Mouse (Mus musculus): ENCODE data around the gene Rlbp1. TPM values are rescaled to one million over a fixed set of nuclear protein-coding genes. Genes with fewer than 3 reads are reported as not detected.

The Rlbp1 gene
- total and polyA plus RNA-seq, 2 experiments from 2014 or later: 21.9 to 32.3 TPM

DNA sequence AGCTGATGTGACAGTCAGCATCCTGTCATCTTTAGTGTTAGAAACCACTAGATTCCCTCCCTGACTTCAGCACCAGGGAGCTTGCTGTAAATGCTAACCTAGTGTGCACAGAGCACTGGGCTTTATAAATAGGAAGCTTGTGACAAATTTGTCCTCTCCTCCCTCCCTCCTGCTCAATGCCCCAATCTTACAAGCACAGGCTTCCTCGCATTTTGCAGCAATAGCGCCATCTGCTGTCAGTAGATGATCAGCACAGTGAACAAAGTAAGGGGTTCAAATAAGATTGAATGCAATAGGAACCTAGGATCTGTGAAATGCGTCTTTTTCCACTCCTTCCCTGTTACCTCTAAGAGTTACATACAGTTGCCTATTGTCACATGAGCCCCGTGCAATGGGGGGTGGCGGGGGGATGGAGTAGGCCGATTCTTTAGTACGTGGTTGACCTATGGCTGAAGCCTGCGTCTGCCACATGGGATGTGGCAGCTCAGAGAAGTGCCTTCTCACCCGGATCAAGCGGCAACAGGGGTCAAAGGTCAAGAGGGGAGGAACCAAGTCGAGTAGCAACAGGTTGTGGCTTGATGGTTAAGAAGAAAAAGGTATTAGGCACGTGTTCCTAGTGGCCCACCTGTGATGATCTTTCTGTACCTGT lies 37.0 kb downstream of the Rlbp1 start:
- Histone ChIP-seq H3K27me3 (ENCODE audit: insufficient read depth, low read length) (no peaks in the 10 kb centered on the region), H3K4me1 (ENCODE audit: insufficient read depth, low read length) (no peaks in the 10 kb centered on the region), H3K9ac (replicated peaks; ENCODE audit: low read length) (no peak overlapping the region), H3K4me2 (ENCODE audit: low read depth, low read length) (no peak overlapping the region), H3K9me3 (ENCODE audit: low read length) (no peaks in the 10 kb centered on the region), H3K4me3 (ENCODE audit: low read length) (no peak overlapping the region), H3K36me3 (ENCODE audit: insufficient read depth, low read length) (peaks cover 41% of the 10 kb centered on the region), H3K27ac (no peak overlapping the region)
- WGBS: 36% methylated on average over 12 of the region's 12 CpGs
- TF ChIP-seq CTCF (IDR thresholded peaks at IDR 0.05; ENCODE audit: low read depth): peak; percentile 96
- ATAC-seq (peak; percentile 73), DNase-seq (ENCODE audit: low spot score) (peak; percentile 94)

DNA sequence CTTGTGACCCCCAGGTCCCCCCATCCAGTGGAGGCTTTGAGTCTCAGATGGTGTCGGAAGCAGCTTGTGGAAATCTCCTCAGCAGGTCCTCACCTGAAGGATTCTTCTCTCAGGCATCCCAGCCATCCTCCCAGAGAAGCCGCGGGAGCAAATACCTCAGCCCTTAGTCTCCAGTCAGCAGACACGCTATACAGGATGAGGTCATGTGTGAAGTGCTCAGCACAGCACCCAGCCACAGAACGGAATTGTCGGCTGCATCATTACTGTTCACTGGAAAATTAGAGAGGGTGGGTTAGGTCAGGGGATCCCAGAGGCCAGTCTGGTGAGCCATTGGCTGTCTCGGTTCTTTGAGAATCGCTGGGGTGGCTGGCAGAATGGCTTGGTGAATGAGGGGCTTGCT lies 38.0 kb downstream of the Rlbp1 start:
- TF ChIP-seq CTCF (IDR thresholded peaks at IDR 0.05; ENCODE audit: low read depth): no peak
- Histone ChIP-seq H3K9ac (replicated peaks; ENCODE audit: low read length) (no peak overlapping the region), H3K36me3 (ENCODE audit: insufficient read depth, low read length) (peaks cover 34% of the 10 kb centered on the region), H3K4me2 (ENCODE audit: low read depth, low read length) (no peak overlapping the region), H3K27me3 (ENCODE audit: insufficient read depth, low read length) (no peaks in the 10 kb centered on the region), H3K27ac (no peak overlapping the region), H3K4me3 (ENCODE audit: low read length) (no peak overlapping the region), H3K4me1 (ENCODE audit: insufficient read depth, low read length) (no peaks in the 10 kb centered on the region), H3K9me3 (ENCODE audit: low read length) (no peaks in the 10 kb centered on the region)
- no peak for ATAC-seq
- DNase-seq (ENCODE audit: low spot score): no peak
- 84% methylated on average over 8 of the region's 8 CpGs for WGBS

DNA sequence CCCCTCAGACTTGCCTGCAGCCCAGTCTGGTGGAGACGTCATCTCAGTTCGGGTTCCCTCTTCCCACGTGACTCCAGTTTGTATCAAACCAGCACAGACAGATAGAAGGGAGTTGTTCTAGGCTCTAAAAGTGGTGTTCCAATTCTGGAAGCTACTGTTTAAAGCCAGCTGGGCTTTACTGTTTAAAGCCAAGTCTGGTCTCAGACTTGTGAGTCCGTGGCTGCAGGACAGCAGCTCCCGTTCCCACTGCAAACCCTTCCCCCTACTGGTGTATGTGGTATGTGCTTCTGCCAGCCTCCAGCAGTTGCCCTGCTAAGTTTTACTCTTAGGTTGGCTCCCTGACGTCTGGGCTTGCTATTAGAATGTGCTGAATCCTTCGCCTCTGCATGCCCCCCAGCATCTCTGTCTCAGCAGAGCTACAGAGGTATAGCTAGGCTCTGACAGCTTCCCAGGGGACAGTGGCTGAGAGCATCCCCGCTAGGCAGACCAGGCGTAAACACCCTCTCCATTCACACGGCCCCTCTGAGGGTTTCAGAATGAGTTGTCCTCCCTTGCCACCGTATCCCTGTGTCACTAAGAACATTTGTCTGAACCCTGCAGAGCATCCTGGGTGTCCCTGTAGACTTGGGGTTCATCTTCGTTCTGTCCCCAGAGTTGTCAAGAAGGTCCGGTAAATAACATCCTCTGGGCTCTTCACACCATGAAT lies 39.6 kb downstream of the Rlbp1 start:
- ATAC-seq (no peak), DNase-seq (ENCODE audit: low spot score) (peak; percentile 50)
- peak; percentile 54 for TF ChIP-seq CTCF (IDR thresholded peaks at IDR 0.05; ENCODE audit: low read depth)
- Histone ChIP-seq H3K27ac (no peak overlapping the region; the same call in 1 of the 2 replicates), H3K4me2 (ENCODE audit: low read depth, low read length) (no peak overlapping the region), H3K27me3 (ENCODE audit: insufficient read depth, low read length) (no peaks in the 10 kb centered on the region), H3K4me3 (ENCODE audit: low read length) (no peak overlapping the region), H3K36me3 (ENCODE audit: insufficient read depth, low read length) (peaks cover 32% of the 10 kb centered on the region), H3K4me1 (ENCODE audit: insufficient read depth, low read length) (no peaks in the 10 kb centered on the region), H3K9me3 (ENCODE audit: low read length) (no peaks in the 10 kb centered on the region), H3K9ac (replicated peaks; ENCODE audit: low read length) (no peak overlapping the region)
- WGBS: 60% methylated on average over 13 of the region's 13 CpGs

DNA sequence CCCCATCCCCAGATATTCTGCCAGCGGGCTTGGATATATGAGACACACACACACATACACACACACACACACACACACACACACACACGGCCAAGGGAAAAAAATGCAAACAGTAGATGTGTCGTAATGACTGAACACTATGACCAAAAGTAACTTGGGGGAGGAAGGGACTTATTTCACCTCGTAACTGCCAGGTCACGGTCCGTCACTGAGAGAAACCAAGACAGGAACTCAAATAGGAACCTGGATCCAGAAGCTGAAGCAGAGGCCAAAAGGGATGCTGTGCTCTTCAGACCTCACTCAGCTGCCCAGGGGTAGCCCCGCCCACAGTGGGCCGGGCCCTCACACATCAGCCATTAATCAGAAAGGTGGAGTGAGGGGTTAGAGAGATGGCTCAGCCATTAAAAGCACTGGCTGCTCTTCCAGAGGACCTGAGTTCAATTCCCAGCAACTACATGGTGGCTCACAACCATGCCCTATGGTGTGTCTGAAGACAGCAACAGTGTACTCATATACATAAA lies 40.2 kb downstream of the Rlbp1 start:
- TF ChIP-seq CTCF (IDR thresholded peaks at IDR 0.05; ENCODE audit: low read depth): no peak
- H3K27ac ChIP-seq: no peak overlapping the region
- no peaks in the 10 kb centered on the region for H3K4me1 ChIP-seq (ENCODE audit: insufficient read depth, low read length)
- H3K9me3 ChIP-seq (ENCODE audit: low read length): no peaks in the 10 kb centered on the region
- H3K4me2 ChIP-seq (ENCODE audit: low read depth, low read length): no peak overlapping the region
- ATAC-seq (no peak), DNase-seq (ENCODE audit: low spot score) (no peak)
- no peak overlapping the region for H3K9ac ChIP-seq (replicated peaks; ENCODE audit: low read length)
- WGBS: 80% methylated on average over 8 of the region's 8 CpGs
- H3K27me3 ChIP-seq (ENCODE audit: insufficient read depth, low read length): no peaks in the 10 kb centered on the region
- no peak overlapping the region for H3K4me3 ChIP-seq (ENCODE audit: low read length)
- H3K36me3 ChIP-seq (ENCODE audit: insufficient read depth, low read length): peaks cover 26% of the 10 kb centered on the region

DNA sequence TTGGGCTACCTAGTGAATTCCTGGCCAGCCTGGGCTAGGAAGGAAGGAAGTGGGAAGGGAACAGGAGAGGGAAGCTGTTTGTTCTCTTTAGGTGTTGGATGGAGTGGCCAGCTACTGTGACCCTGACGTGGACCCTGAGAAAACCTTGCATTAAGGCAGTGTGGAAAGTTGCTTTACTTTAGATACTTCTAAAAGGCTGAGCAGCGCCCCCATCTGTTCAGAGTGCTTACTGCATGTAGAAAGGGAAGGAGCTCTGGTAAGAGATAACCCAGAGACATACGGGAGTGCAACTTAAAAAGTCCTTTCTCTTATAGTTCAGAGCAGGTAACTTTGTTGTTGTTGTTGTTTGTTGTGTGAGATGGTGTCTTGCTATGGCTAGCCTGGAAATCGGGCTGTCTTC lies 40.9 kb downstream of the Rlbp1 start:
- 52% methylated on average over 4 of the region's 4 CpGs for WGBS
- ATAC-seq (no peak), DNase-seq (ENCODE audit: low spot score) (peak; percentile 79)
- Histone ChIP-seq H3K9me3 (ENCODE audit: low read length) (no peaks in the 10 kb centered on the region), H3K4me3 (ENCODE audit: low read length) (no peak overlapping the region), H3K27ac (no peak overlapping the region), H3K4me2 (ENCODE audit: low read depth, low read length) (no peak overlapping the region), H3K9ac (replicated peaks; ENCODE audit: low read length) (no peak overlapping the region), H3K27me3 (ENCODE audit: insufficient read depth, low read length) (no peaks in the 10 kb centered on the region), H3K4me1 (ENCODE audit: insufficient read depth, low read length) (no peaks in the 10 kb centered on the region), H3K36me3 (ENCODE audit: insufficient read depth, low read length) (peaks cover 20% of the 10 kb centered on the region)
- peak; percentile 75 for TF ChIP-seq CTCF (IDR thresholded peaks at IDR 0.05; ENCODE audit: low read depth)

DNA sequence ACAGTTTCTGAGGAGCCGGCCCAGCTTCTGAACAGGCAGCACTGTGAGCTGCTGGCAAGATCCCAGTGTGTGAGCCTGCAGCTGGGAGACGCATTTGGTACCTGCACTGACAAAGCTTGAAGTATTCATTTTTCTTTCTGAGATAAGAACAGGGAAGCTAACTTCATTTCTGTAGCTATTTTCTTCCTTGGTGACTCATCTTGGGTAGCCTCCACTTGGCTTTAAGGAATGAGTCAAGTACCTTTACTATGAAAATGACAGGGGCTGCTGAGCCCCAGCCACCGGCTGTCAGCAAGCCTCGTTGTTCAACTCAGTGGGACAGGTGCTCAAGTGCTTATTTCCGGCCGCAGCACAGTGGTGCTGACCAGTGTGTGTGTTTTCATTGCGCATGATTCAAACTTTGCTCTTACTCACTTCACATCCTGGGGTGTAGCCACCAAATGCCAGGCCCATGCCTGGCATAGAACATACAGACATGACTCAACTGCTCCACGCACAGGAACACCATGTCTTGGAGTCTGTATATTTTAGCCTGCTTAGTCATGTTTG lies 50.4 kb downstream of the Rlbp1 start:
- Histone ChIP-seq H3K4me2 (ENCODE audit: low read depth, low read length) (no peak overlapping the region), H3K4me3 (ENCODE audit: low read length) (no peak overlapping the region), H3K27me3 (ENCODE audit: insufficient read depth, low read length) (no peaks in the 10 kb centered on the region), H3K27ac (no peak overlapping the region), H3K9ac (replicated peaks; ENCODE audit: low read length) (no peak overlapping the region), H3K9me3 (ENCODE audit: low read length) (no peaks in the 10 kb centered on the region), H3K4me1 (ENCODE audit: insufficient read depth, low read length) (no peaks in the 10 kb centered on the region), H3K36me3 (ENCODE audit: insufficient read depth, low read length) (peaks cover 13% of the 10 kb centered on the region; the same call in 1 of the 2 replicates)
- TF ChIP-seq CTCF (IDR thresholded peaks at IDR 0.05; ENCODE audit: low read depth): no peak
- ATAC-seq (no peak), DNase-seq (ENCODE audit: low spot score) (no peak)
- 80% methylated on average over 8 of the region's 8 CpGs for WGBS
